Mouse (Mus musculus): Measurements from ENCODE around the gene Tmie.
A peak's percentile ranks its signal among the peaks of the same experiment; 100 is the strongest.

The Tmie gene

DNA sequence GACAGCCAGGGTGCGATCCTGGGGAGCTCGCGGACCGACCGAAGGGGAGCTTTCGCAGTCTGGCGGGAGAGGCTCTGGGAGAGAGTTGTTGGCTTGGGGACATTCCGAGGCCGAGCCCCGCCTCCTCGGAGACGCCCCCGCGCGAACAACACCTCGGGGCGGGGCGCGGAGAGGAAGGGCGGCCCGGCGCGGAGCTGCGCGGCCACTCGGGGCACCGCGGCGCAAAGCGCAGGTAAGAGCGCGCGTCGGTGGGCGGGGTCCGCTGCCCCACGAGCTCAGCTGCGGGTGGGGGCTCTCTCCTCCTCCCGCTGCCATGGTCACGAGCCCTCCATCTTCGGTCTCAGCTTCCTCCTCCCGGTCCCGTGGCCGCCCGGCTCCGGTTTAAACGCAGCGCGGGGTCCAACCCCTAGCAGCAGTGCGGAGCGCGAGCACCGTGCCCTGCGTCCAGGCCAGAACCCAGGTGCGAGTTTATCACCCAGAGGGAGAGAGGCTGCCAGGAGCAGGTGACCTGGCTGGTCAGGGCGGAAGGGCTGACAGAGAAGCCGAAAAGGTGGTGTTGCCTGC, at the start of gene Tmie:
Gene Tmie (minus strand): TSS at position 116 of the 564 bp plus-strand sequence.
- peak; percentile 43 to 53 for DNase-seq

DNA sequence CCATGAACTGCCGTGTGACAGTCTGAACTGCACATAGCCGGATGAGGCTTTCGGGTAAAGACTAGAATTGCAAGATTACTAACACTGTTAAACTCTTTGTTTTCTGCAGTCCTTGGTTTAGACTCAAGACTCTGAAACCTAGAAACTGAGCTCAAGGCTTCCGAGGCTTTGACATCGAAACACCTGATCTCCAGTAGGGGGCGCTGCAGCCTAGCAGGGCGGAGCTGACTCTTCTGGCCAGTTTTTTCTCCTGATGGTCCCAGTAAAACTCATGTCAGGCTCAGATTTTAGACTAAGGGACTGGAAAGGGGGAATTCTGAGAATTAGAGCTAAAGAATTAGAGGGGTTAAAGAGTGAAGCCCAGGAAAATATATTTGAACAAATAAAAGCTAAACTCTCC, 42.8 kb upstream of the Tmie start:
- DNase-seq: peak; percentile 84 to 93

DNA sequence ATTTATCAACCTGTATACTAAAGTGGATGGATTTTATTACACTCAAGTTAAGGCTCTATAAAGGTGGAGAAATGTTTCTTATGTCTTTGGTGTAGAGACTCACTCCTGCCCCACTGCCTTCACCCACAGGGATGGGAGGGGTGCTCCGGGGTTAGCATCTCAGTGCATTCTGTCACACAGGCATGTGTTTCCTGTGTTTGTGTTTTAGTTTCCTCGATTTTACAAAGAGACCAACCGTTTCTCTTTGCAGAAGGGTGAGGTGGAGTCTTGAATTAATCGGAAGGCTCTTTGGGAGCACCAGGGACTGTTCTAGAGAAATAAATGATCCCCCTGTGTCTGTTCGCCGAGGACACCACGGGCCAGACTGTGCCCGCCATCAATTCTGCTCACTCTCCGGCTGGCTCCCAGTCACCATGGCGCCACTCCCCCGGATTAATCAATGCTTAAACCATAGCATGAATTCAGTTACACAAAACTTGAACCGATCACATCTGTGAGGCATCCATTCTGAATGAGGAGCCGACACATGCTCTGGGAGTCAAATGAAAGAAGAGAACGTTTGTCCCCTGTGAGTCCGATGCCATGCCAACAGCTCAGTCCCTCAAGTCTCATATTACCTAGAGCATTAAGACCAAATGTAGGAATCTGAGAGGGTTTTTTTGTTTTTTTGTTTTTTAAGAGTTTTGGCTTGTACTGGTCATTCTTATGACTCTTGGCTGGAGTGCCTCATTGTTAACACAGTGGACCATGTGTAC, 40.9 kb upstream of the Tmie start:
- no peak for DNase-seq

DNA sequence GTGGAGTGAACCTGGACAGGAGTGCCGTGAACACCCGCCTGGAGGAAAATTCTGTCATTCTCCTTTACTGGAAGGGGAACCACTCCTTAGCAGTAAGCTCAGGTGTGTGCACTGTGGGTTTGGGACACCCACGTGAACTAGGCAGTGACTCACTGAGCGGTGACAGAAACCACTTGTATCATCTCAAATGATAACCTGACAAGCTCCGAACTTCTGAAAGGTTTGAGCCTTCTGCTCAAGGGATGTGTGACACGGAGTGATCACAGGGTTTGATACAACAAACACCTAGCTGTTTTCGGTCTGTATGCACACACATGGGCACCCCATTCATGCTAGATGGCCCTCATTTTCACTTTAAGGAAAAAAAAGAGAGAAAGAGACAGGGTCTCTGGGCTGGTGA, 36.9 kb upstream of the Tmie start, which contains the start of gene Fam240a:
Gene Fam240a (minus strand): TSS at position 76 of the 400 bp plus-strand sequence.
- no peak for DNase-seq

DNA sequence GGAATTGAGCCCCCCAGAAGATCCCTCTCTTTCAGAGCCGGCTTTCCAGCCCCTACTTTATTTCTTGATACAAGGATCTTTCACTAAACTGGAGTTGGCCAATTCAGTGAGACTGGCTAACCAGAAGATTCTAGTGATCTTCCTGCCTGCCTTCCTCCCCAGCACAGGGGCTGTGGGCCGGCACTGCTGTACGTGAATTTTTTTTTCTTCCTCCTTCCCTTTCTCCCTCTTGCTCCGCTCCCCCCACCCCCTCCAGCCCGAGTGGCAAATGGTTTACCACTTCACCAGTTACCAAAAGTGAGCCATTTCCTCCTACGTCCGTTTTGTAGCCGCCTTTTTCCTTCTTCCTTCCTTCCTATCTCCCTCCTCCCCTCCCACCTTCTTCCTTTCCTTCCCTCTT, 35.6 kb upstream of the Tmie start:
- DNase-seq: no peak

DNA sequence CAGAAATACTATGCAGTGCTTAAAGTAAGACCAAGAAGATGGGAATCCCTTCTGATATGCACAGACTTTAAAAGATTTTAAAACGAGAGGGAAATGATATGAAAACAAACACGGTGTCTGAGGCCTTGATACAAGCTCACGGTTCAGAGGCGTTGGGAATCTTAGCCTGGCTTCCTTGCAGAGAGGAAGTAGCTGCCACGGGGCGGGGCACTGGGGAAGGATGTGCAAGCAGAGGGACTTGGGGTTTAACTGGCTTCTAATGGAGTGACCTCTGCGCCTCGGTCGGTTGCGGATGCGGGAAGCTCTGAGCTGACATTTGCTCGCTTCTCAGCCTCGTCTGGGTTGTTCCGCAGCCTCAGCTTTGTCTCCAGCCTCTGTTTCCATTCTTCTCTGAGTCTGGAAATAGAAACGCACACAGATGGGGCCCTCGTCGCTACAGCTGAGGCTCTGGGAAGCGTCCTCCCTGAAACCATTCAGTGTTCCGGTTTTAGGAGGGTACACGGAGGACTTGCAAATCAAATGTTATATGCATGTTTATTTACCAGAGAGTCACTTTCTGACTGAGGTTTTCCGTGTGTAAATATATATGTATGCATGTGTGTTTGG, 34.8 kb upstream of the Tmie start:
- DNase-seq: no peak

DNA sequence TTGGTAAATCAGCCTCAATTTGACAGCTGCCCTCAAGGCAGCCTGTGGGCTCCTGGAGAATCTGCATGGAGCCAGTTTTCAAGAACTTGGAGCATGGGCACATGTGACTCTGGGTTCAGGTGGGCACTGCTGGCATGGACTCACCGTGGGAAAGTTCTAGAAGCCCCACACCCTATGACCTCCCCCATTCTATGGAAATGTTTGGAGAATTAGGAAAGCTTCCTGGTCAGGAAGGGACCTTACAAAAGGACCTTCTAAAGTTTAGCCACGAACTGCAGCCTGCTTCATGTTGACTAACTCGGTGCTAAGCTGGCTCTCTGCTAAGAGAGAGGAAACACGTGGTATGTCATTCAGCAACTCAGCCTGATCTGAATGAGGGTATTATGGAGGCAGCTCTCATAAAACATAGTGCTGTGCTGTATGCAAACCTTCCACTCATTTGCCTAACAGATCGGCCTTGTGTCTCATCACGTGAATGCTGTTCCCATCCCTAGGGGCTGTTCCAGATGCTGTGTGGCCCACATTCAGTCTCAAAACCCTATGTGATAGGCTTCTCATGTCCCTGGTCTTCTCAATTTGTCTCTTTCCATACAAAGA, 29.6 kb upstream of the Tmie start:
- no peak for DNase-seq

DNA sequence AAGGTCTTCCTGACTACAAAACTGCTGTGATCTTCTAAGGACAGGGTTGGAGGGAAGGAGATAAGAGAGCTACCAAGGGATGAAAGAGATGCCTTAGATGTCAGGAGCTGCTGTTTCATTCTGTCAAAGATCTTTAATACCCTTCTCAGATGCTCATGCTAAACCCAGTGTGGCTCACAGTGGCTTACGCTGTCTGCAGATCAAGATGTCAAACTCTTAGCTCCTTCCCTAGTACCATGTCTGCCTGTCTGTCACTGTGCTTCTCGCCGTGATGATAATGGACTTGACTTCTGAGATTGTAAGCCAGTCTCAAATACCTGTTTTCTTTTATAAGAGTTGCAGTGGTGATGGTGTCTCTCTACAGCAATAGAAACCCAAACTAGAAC, 28.7 kb upstream of the Tmie start:
- no peak for DNase-seq

DNA sequence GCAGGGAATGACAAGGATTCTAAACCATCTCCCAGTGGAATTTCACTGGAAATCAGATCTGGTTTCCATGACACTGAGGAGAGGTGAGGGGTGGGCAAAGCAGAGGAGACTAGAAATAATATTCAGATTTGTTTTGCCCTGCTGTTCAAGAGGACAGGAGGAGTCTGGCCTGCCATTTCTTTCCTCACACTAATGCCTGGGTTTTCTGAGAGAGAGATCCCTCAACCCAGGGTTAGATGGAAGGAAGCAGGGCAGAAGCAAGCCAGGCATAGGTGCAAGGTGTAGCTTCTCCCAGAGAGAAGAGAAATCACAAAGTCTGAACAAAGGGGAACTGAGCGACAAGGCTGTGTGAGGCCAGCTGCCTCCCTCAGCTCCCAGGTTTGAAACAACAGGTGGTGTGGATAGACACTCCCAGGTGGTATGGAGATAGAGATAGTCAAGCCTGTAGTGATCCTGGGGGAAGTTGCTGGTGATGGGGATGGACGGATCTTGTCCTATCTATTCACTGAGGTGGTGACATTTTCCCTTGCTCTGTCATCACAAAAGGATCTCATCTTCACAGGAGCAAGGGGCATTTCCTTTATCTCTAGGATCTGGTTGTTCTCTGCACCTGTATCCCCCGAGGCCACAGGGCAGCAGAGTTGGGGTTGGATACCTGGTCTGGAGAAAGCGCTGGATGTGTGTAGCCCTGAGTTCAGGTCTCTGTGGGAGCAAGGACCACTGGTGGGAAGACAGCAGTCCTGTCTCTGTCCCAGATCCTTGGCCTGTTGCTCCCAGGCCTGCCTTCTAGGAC, 28.1 kb upstream of the Tmie start:
- DNase-seq: no peak

DNA sequence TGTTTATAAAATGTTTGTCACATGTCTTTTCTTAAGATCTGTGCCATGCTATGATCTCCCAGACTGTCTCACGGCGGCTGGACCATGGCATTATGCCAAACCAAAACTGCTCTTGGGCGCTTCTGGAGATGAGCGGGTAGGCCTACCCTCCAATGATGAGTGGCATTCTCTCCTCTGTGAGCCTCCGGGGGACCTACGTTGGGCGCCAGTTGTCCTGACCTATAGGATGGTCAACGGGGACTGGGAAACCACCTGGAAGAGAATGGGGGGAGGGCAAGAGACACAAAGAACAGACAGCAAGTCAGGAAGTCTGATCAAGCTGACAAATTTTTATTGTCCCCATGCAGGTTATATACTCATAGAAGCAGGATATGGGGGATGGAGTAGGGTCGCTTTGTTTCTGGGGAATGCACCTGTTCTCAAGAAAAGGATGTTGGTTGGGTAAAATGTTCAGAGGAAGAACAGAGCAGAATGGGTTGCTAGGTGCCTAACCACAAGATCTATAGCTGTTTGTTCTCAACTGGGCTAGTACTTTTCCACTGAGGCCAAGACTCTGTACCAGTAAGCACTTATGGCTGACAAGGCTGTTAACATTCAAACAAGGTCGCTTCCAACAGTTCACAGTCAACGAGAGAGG, 27.4 kb upstream of the Tmie start:
- no peak for DNase-seq

DNA sequence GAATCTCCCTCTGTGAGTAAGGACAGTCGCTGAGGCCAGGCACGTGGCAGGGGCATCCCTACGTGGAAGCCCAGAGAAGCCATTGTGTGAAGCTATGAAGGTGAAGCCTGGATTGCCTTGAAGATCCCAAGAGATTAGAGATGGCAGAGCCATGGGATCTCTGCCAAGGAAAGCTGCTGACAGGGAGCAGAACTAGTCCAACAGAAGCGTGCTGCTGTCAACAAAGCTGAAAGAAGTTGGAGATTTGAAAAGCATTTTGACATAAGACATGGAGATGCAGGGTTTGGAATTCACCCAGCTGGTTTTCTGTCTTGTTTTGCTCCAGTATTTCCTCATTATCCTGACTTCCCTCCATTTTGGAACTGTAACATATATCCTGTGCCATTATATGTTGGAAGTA, 22.4 kb upstream of the Tmie start:
- DNase-seq: no peak

DNA sequence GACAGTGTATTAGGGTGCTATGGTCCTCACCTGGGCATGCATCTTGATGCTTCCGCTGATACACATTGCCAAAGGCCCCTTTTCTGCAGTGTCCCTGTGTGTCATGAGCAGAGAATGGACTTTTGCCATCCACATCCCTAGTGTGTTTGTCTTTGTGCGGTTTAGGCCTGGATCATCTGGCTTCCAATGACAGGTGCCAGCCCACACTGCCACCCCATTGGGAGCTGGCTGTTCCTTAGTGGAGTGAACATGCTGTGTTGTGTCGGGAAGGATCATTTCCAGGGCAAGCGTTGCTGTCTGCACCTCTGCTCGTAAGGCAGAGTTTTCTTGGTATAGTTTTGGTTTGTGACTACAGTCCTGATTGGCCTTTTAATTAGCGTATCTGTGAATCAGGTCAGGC, 21.3 kb upstream of the Tmie start:
- no peak for DNase-seq

DNA sequence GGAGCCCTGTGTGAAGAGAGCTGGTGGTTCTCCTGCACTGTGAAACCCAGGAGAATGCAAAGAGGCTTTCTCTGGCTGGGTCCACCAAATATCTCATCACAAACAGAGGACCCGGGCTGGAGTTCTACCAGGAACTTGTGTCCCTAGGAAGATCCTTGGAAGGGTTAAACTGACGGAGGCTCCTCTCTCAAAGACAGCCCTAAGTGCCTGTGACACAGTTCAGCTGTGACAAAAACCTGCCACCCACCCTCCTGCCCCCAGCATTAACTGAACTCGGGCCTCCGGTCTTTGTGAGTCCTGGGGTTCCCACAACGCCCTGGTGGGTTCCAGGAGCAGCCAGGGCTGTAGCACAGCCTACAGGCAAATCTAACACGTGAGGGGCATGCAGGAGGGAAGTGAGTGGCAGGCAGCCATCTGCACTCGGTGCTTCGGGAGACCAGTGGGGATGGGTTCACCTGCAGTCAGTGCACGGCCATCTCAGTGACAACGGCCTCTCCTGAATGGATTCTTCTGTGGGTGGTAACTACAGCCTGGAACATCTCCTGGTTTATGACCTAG, 19.6 kb upstream of the Tmie start:
- no peak for DNase-seq

DNA sequence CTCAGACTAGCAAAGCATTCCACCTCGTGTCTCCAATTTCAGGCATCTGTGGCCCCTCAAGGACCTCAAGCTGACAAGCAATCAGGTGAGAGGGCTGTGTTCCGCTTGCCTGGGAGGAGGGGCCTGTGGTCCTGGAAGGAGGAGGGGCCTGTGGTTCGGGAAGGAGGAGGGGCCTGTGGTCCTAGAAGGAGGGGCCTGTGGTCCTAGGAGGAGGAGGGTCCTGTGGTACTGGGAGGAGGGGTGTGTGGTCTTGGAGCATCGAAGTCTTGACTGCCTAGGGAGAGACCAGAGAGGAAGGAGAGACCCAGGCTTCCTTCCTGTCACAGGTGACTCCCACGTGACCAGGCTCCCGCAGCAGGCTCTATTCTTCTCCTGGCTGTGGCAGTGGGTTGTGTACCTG, 16.7 kb upstream of the Tmie start:
- no peak for DNase-seq

DNA sequence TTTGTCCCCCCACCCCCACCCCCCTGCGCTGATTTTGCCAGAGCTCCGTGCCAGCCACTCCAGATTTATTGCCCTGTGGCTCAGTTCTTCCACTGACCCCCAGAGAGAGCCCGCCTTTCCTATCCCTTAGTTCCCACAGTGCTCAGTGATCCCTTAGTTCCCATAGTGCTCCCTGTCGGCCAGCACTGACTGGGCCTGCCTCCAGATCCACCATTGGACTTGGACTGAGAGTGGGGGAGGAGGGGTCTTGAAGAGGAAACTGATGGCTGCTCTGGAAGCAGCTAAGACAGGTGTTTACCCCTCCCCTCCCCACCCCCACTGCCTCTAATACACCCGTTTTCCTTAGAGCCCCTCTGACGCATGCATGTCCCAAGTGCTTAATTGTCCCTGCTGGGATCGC, 16.1 kb upstream of the Tmie start:
- peak in 1 of 2 experiments; percentile 28 for DNase-seq

DNA sequence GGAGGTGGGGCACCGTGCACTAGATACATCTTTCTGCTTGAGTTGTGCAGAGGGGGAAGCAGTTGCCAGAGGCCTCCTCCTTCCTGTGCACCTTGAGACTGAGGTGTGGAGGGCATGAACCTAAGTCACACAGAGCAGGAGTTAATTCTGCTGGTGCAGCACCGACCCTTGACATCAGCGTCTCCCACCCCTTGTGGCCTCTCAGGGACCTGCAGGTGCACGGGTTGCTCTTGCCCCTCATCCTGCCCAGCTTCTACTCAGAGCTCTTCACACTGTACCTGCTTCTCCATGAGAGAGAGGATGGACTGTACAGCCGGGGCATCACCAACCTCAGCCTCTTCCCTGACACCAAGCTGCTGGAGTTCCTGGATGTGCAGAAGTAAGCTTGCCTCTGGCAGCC, 15.6 kb upstream of the Tmie start:
- DNase-seq: peak in 1 of 2 experiments; percentile 17

DNA sequence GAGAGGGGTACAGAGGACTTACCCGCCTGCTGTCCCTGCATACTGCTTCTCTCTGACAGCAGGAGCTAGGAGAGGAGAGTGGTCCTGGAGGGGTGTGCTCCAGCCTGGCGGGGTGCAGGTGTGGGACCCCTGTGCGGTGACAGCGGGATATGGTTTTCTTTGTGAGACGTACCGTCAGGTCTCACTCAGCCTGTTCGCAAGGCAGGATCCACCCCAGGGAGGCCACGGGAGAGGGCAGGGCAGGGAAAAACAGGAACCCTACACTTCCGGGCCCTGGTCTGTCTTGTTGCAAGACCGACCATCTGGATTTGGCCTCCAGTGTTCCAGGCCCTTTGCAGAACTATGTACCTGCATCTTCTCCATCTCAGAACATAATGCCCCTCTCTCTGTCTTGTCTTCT, 13.5 kb upstream of the Tmie start:
- no peak for DNase-seq

DNA sequence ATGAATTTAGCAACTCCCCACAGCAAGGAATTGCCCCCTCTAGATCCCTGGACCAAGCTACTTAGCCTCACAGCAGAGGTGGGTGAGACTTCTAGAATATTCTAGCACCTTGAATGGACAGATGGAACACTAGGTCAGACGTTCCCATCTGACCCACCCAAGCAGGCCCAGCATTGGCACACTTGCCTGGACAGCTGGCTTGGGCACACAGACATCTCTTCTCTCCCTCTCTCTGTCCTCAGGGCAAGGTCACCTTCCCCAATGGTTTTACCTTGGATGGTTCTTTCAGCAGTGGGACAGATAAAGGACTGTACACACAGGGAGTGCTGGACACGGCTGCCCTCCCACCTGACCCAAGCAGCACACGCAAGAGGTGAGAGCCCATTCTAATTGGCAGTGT, 12.6 kb upstream of the Tmie start:
- peak in 1 of 2 experiments; percentile 54 for DNase-seq

DNA sequence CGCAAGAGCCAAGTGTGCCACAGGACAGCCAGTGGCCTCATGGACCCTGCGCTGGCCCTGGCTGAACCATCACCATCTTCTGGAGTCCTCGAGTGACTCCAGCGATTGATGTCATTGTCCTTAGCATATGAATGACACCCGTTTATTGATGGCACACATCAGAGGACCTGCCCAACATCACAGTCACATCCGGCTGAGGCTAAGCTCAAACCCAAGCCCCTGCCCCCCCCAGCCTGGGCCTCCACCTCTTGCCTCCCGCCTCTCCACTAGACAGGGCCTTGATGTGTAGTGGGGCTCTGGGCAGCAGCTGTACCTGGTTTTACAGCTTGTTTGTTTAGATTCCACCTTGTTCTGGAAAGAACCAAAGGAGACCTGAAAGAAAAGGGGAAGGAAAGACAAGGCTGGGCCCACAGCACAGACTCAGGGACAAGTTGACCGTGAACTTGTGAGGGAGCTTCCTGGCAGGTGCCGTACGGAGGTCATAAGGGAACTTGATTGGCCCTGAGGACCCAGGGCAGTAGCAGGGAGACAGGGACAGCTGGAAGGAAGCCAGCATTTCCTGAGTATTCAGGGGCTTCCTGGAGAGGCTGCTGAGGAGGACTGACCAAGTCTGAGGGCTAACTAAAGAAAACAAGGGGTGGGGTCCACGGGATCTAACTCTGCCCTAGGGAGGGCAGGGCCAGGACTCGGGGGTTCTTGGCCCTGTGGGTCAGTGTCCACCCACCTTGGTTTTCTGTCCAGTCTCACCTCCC, 11.3 kb upstream of the Tmie start:
- no peak for DNase-seq

DNA sequence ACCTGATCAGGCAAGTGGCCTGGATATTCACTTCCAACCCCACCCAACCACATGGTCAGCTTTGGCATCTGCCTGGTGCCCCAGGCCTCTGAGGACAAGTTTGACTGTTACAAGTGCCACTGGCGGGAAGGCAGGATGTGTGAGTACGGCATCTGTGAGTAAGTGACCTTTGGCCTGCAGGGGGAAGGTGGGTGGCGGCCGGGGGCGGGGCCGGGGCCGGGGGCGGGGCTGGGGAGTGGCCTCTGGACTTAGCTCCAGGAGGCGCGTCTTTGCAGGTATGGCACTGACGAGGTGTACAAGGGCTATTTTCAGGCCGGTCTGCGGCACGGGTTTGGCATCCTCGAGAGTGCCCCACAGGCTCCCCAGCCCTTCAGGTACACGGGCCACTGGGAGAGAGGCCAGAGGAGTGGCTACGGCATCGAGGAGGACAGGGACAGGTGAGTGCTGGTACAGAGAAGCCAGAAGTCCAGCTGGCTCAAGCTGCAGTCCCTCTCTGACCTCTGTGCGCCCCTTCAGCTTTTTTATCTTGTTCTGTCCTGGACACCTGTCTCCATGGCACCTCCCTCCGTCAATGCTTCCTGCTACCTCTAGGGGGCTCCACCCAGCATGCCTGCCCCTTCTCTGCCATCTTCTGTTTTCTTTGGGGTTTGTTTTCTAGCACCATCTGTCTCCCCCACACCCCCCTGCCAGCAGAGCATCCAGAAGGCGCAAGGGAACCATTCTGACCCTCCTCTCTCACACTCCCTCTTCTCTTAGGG, 10.3 kb upstream of the Tmie start:
- DNase-seq: no peak

DNA sequence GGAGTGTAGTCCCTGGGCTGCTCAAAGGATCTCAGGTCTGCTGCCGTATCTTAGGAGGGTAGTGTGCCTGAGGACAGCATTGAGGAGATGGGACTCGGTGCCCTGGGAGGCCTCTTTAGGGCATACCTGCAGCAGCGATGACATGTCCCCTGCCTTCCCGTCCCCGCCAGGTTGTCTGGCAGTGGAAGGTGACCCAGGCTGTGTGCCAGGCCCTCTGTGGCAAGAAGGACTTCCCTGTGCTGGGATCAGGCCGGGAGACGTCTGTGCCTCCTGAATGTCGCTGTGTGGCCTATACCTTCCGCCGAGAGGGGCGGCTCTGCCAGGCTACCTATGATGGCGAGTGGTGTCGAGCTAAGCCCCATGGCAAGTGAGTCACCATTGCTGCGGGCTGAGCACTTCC, 9.0 kb upstream of the Tmie start:
- DNase-seq: peak in 1 of 2 experiments; percentile 53
